Mouse (Mus musculus) limb, embryonic 11.5 days (tissue): ENCODE results near the gene Selenof. TPM values are rescaled to one million over a fixed set of nuclear protein-coding genes. Genes with fewer than 3 reads are reported as not detected.
A peak's percentile ranks its signal among the peaks of the same experiment; 100 is the strongest.

ENCODE experiments used
- ATAC-seq: fragments of 200-750 bp; cut with Nextera tagmentation; 2 replicates; pipeline ENCODE4 v1.8.0; 2017; ENCODE audit warnings: low read depth; ENCODE audit not compliant: insufficient number of reproducible peaks, low FRiP score, low TSS enrichment
- DNase-seq: peaks from one replicate; pipeline ENCODE4 v3.0.0-alpha.2; 2015; ENCODE audit warnings: low spot score
- H3K27ac ChIP-seq: fragments of 300-500 bp; sonication (generic); replicated peaks from 2 replicates; pipeline ENCODE4 v1.5.1; 2014; ENCODE audit warnings: low read depth, mild to moderate bottlenecking, low read length
- H3K27me3 ChIP-seq: fragments of 300-500 bp; sonication (generic); 2 replicates; pipeline ENCODE4 v1.6.1; 2014; ENCODE audit warnings: mild to moderate bottlenecking, low read length, mixed read lengths; ENCODE audit not compliant: control insufficient read depth, insufficient read depth
- H3K36me3 ChIP-seq: fragments of 300-500 bp; sonication (generic); 2 replicates; pipeline ENCODE4 v1.6.1; 2014; ENCODE audit warnings: mild to moderate bottlenecking, low read length, moderate library complexity, mixed read lengths; ENCODE audit not compliant: control insufficient read depth, insufficient read depth
- H3K4me1 ChIP-seq: fragments of 300-500 bp; sonication (generic); 2 replicates; pipeline ENCODE4 v1.6.1; 2014; ENCODE audit warnings: low read length, mixed read lengths; ENCODE audit not compliant: control insufficient read depth, insufficient read depth
- H3K4me2 ChIP-seq: fragments of 300-500 bp; sonication (generic); 2 replicates; pipeline ENCODE4 v1.6.1; 2014; ENCODE audit warnings: low read depth, mild to moderate bottlenecking, moderate library complexity; ENCODE audit not compliant: severe bottlenecking
- H3K4me3 ChIP-seq: fragments of 300-500 bp; sonication (generic); 2 replicates; pipeline ENCODE4 v1.5.1; 2014; ENCODE audit warnings: low read depth, low read length
- H3K9ac ChIP-seq: fragments of 300-500 bp; sonication (generic); 2 replicates; pipeline ENCODE4 v1.6.1; 2014; ENCODE audit warnings: mild to moderate bottlenecking, low read length
- H3K9me3 ChIP-seq: fragments of 300-500 bp; sonication (generic); 2 replicates; pipeline ENCODE4 v1.6.1; 2016; ENCODE audit warnings: low read length; ENCODE audit not compliant: control insufficient read depth
- WGBS: fragments of 180-500 bp; shearing (Covaris S2); extraction: QIAGEN DNeasy Blood & Tissue Kit; methylation state at CpG from one replicate; pipeline ENCODE4 v1.1.7; 2014; 5-methylcytosine and 5-hydroxymethylcytosine counted together
- polyA plus RNA-seq: library from polyadenylated mRNA; unstranded; fragments of >200 nt; fragmentation: Nextera tagmentation; extraction: Ambion mirVana; gene quantifications from 2 replicates; pipeline ENCODE4 v1.2.1, GENCODE M21; 2014

Gene Selenof
- polyA plus RNA-seq, 1 experiment from 2014 or later: 386 TPM

- Histone ChIP-seq H3K4me3 (no peak overlapping the region), H3K36me3 (no peaks in the 10 kb centered on the region), H3K4me2 (no peak overlapping the region), H3K9me3 (no peaks in the 10 kb centered on the region), H3K9ac (no peak overlapping the region), H3K27me3 (no peaks in the 10 kb centered on the region), H3K4me1 (peaks cover 12% of the 10 kb centered on the region), H3K27ac (no peak overlapping the region)
- ATAC-seq (no peak), DNase-seq (no peak)
- 91% methylated on average over 7 of the region's 7 CpGs for WGBS
Observed at GRCm38 (mm10) chr3:144555144-144555543, 15.0 kb upstream of the Selenof start.

- H3K9ac ChIP-seq: no peak overlapping the region
- H3K9me3 ChIP-seq: no peaks in the 10 kb centered on the region
- no peaks in the 10 kb centered on the region for H3K27me3 ChIP-seq
- H3K36me3 ChIP-seq: no peaks in the 10 kb centered on the region
- no peak for ATAC-seq
- peak overlapping the region; percentile 17; the same call in 1 of the 2 replicates for H3K4me2 ChIP-seq
- peaks cover 12% of the 10 kb centered on the region for H3K4me1 ChIP-seq
- no peak overlapping the region for H3K27ac ChIP-seq
- H3K4me3 ChIP-seq: no peak overlapping the region
- peak; percentile 32 for DNase-seq
- 5% methylated on average over 16 of the region's 16 CpGs for WGBS
Observed at GRCm38 (mm10) chr3:144556625-144557324, 13.3 kb upstream of the Selenof start.

GRCm38 (mm10) chr3:144558274-144558673 is 11.8 kb upstream of the Selenof start:
- Histone ChIP-seq H3K4me1 (peaks cover 12% of the 10 kb centered on the region), H3K9me3 (no peaks in the 10 kb centered on the region), H3K4me2 (no peak overlapping the region), H3K27ac (no peak overlapping the region), H3K9ac (no peak overlapping the region), H3K27me3 (no peaks in the 10 kb centered on the region), H3K36me3 (no peaks in the 10 kb centered on the region), H3K4me3 (no peak overlapping the region)
- WGBS: 54% methylated on average over 5 of the region's 5 CpGs
- DNase-seq (no peak), ATAC-seq (no peak)

- no peak overlapping the region for H3K27ac ChIP-seq
- WGBS: 78% methylated on average over 22 of the region's 22 CpGs
- no peak overlapping the region for H3K4me3 ChIP-seq
- ATAC-seq (no peak), DNase-seq (no peak)
- no peaks in the 10 kb centered on the region for H3K27me3 ChIP-seq
- H3K4me1 ChIP-seq: peaks cover 12% of the 10 kb centered on the region
- H3K36me3 ChIP-seq: no peaks in the 10 kb centered on the region
- no peaks in the 10 kb centered on the region for H3K9me3 ChIP-seq
- H3K4me2 ChIP-seq: no peak overlapping the region
- H3K9ac ChIP-seq: no peak overlapping the region
Observed at GRCm38 (mm10) chr3:144561511-144562250, 8.4 kb upstream of the Selenof start.

GRCm38 (mm10) chr3:144563916-144564315 is 6.2 kb upstream of the Selenof start:
- H3K4me3 ChIP-seq: no peak overlapping the region
- no peaks in the 10 kb centered on the region for H3K9me3 ChIP-seq
- H3K36me3 ChIP-seq: no peaks in the 10 kb centered on the region
- WGBS: 92% methylated on average over 7 of the region's 7 CpGs
- DNase-seq (no peak), ATAC-seq (no peak)
- H3K27me3 ChIP-seq: no peaks in the 10 kb centered on the region
- no peak overlapping the region for H3K4me2 ChIP-seq
- H3K9ac ChIP-seq: no peak overlapping the region
- no peak overlapping the region for H3K27ac ChIP-seq
- H3K4me1 ChIP-seq: peaks cover 3% of the 10 kb centered on the region; the same call in 1 of the 2 replicates

- no peak for DNase-seq
- H3K36me3 ChIP-seq: no peaks in the 10 kb centered on the region
- no peak overlapping the region for H3K27ac ChIP-seq
- H3K4me1 ChIP-seq: no peaks in the 10 kb centered on the region
- 94% methylated on average over 7 of the region's 7 CpGs for WGBS
- no peak overlapping the region for H3K9ac ChIP-seq
- H3K4me2 ChIP-seq: no peak overlapping the region
- H3K4me3 ChIP-seq: no peak overlapping the region
- ATAC-seq: no peak
- no peaks in the 10 kb centered on the region for H3K9me3 ChIP-seq
- H3K27me3 ChIP-seq: no peaks in the 10 kb centered on the region
Observed at GRCm38 (mm10) chr3:144565212-144565611, 4.9 kb upstream of the Selenof start.

GRCm38 (mm10) chr3:144568861-144569361 is 1.2 kb upstream of the Selenof start:
- under 1% methylated on average over 21 of the region's 21 CpGs for WGBS
- Histone ChIP-seq H3K27ac (0 out of 2 replicates have a peak overlapping the region, but pooled peaks have one; percentile 14), H3K36me3 (peaks cover 3% of the 10 kb centered on the region; the same call in 1 of the 2 replicates), H3K4me3 (peak overlapping the region; percentile 85), H3K4me2 (peak overlapping the region; percentile 79), H3K9me3 (no peaks in the 10 kb centered on the region), H3K27me3 (no peaks in the 10 kb centered on the region), H3K4me1 (peaks cover 3% of the 10 kb centered on the region; the same call in 1 of the 2 replicates), H3K9ac (peak overlapping the region; percentile 87)
- DNase-seq: peak; percentile 32
- ATAC-seq: no peak

- WGBS: under 1% methylated on average over 45 of the region's 47 CpGs
- peak overlapping the region; percentile 56; the same call in 1 of the 2 replicates for H3K27ac ChIP-seq
- DNase-seq: peak; percentile 68
Observed at GRCm38 (mm10) chr3:144569401-144569971, 618 bp upstream of the Selenof start.

More at GRCm38 (mm10) chr3:144569401-144569971, 618 bp upstream of the Selenof start:
- no peaks in the 10 kb centered on the region for H3K27me3 ChIP-seq
- H3K36me3 ChIP-seq: peaks cover 3% of the 10 kb centered on the region; the same call in 1 of the 2 replicates
- peak overlapping the region; percentile 87 for H3K9ac ChIP-seq
- H3K4me1 ChIP-seq: peaks cover 3% of the 10 kb centered on the region; the same call in 1 of the 2 replicates
- H3K4me2 ChIP-seq: peak overlapping the region; percentile 79
- no peaks in the 10 kb centered on the region for H3K9me3 ChIP-seq
- peak; percentile 37 for ATAC-seq
- H3K4me3 ChIP-seq: peak overlapping the region; percentile 85
